Mouse (Mus musculus): Measurements from ENCODE around the gene Prss21. TPM values are rescaled to one million over a fixed set of nuclear protein-coding genes. Genes with fewer than 3 reads are reported as not detected.

Prss21 gene
- not detected for total RNA-seq (2021)
- long read RNA-seq: 0 reads

- no peak for DNase-seq (ENCODE audit: low spot score in 2 of 2)
Observed at GRCm38 (mm10) chr17:23867756-23868155, at the start of gene Prss21. Prss21 (plus strand) TSS chr17:23868056.

GRCm38 (mm10) chr17:23818579-23818978 is 49.3 kb upstream of the Prss21 start:
- no peak for DNase-seq (ENCODE audit: low spot score in 2 of 2)

- DNase-seq (ENCODE audit: low spot score in 2 of 2): no peak
Observed at GRCm38 (mm10) chr17:23819235-23819634, 48.6 kb upstream of the Prss21 start.

GRCm38 (mm10) chr17:23820731-23821130 is 47.1 kb upstream of the Prss21 start:
- DNase-seq (ENCODE audit: low spot score in 2 of 2): peak; percentile 44 to 55

GRCm38 (mm10) chr17:23822094-23822493 is 45.8 kb upstream of the Prss21 start:
- no peak for DNase-seq (ENCODE audit: low spot score in 2 of 2)

GRCm38 (mm10) chr17:23823018-23823417 is 44.8 kb upstream of the Prss21 start:
- no peak for DNase-seq (ENCODE audit: low spot score in 2 of 2)

- no peak for DNase-seq (ENCODE audit: low spot score in 2 of 2)
Observed at GRCm38 (mm10) chr17:23823614-23824013, 44.2 kb upstream of the Prss21 start.

- DNase-seq (ENCODE audit: low spot score in 2 of 2): no peak
Observed at GRCm38 (mm10) chr17:23825591-23825990, 42.3 kb upstream of the Prss21 start.

GRCm38 (mm10) chr17:23828271-23829001 is 39.4 kb upstream of the Prss21 start:
- peak; percentile 19 to 35 for DNase-seq (ENCODE audit: low spot score in 2 of 2)

- peak; percentile 74 to 92 for DNase-seq (ENCODE audit: low spot score in 2 of 2)
Observed at GRCm38 (mm10) chr17:23829064-23829619, 38.7 kb upstream of the Prss21 start, which contains the start of gene Elob. Elob (minus strand) TSS chr17:23829136.

GRCm38 (mm10) chr17:23831201-23831600 is 36.7 kb upstream of the Prss21 start:
- no peak for DNase-seq (ENCODE audit: low spot score in 2 of 2)

GRCm38 (mm10) chr17:23836006-23836575 is 31.8 kb upstream of the Prss21 start, which contains the start of gene Prss33:
Prss33 (minus strand) TSS chr17:23836056.
- no peak for DNase-seq (ENCODE audit: low spot score in 2 of 2)

GRCm38 (mm10) chr17:23841145-23841544 is 26.7 kb upstream of the Prss21 start:
- peak in 1 of 2 experiments; percentile 80 for DNase-seq (ENCODE audit: low spot score in 2 of 2)

GRCm38 (mm10) chr17:23843141-23843811 is 24.6 kb upstream of the Prss21 start:
- no peak for DNase-seq (ENCODE audit: low spot score in 2 of 2)

GRCm38 (mm10) chr17:23843812-23844273 is 24.0 kb upstream of the Prss21 start, which contains the start of the genes Prss32 and Prss41:
Prss32 (plus strand) TSS chr17:23843855.
Prss41 (minus strand) TSS chr17:23844172.
- peak in 1 of 2 experiments; percentile 44 for DNase-seq (ENCODE audit: low spot score in 2 of 2)

- no peak for DNase-seq (ENCODE audit: low spot score in 2 of 2)
Observed at GRCm38 (mm10) chr17:23850028-23850427, 17.8 kb upstream of the Prss21 start.

- peak in 1 of 2 experiments; percentile 68 for DNase-seq (ENCODE audit: low spot score in 2 of 2)
Observed at GRCm38 (mm10) chr17:23850853-23851749, 16.8 kb upstream of the Prss21 start.

GRCm38 (mm10) chr17:23853292-23853691 is 14.6 kb upstream of the Prss21 start:
- DNase-seq (ENCODE audit: low spot score in 2 of 2): no peak

GRCm38 (mm10) chr17:23854229-23854765 is 13.6 kb upstream of the Prss21 start:
- DNase-seq (ENCODE audit: low spot score in 2 of 2): no peak

GRCm38 (mm10) chr17:23857193-23857592 is 10.7 kb upstream of the Prss21 start:
- DNase-seq (ENCODE audit: low spot score in 2 of 2): no peak
